ENCODE assay signal across 1 mouse cellular context in the genomic region with DNA sequence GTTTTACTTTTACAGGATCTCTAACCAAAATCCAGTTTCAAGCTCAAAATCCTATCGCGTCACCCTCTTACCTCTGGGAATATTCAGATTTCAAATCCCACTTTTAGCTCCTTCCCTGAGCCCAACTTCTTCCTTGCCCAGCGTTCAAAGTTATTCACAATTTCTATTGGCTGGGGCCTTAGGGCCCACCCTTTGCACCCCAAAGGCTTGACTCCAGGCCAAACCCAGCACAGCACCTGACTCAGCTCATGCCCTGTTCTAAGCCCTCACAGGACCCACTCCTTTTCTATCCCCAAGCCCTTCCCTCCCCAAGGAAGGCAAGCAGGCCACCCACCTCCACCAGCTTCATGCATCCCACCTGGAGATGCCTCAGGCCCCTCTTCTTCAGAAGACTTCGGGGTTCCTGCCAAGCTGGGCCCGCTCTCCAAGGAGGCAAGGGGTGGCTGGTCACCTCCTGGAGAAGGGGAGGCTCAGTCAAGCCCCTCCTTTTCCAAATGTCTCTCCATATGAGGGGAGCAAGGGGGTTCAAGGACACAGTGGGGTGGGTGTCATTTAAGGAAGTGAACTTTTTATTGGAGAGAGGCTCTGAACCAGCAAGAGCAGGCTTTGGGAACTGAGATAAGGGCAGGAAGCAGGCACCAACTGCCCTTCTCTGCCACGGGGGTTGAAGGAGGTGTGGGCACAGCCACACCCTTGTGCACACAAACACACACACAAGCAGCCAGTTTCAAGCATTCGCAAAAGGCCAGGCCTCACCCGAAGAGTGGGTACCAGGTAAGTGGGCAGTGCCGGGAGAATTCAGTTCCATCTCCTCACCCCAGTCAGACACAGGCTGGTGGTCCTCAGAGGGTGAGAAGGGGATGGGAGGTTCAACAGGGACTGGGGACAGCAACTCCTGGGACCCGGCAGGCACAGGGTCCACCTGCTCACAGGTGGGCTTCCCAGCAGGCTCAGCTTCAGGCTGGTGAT.
TF ChIP-seq lines count a peak whose summit lies in the region.

No protein-coding gene starts in this region.

TF ChIP-seq in MEL, 35 proteins besides CTCF, POLR2A, EP300 and RAD21 (continued from another document):
- TF ChIP-seq JUND (IDR thresholded peaks at IDR 0.05; ENCODE audit: low read depth, low read length) (0 out of 2 replicates have a peak, but pooled peaks have one; percentile 49), MAZ (IDR thresholded peaks at IDR 0.05; ENCODE audit: low read depth, low read length) (peak; percentile 89; the same call in 1 of the 2 replicates), POLR2AphosphoS2 (IDR thresholded peaks at IDR 0.05; ENCODE audit: low read length) (no peak), GABPA (IDR thresholded peaks at IDR 0.05; ENCODE audit: low read depth, low read length) (no peak), CHD1 (IDR thresholded peaks at IDR 0.05; ENCODE audit: low read depth, low read length) (no peak; the same call in 1 of the 2 replicates), MAFK (IDR thresholded peaks at IDR 0.05; ENCODE audit: borderline replicate concordance, low read depth, low read length) (0 out of 2 replicates have a peak, but pooled peaks have one; percentile 28), HCFC1 (IDR thresholded peaks at IDR 0.05; ENCODE audit: low read depth, low read length) (peak; percentile 31; the same call in 1 of the 2 replicates), MAX (IDR thresholded peaks at IDR 0.05; ENCODE audit: low read length) (peak; percentile 67; the same call in 1 of the 2 replicates), NRF1 (IDR thresholded peaks at IDR 0.05; ENCODE audit: insufficient read depth, low read depth, low read length, poor library complexity, severe bottlenecking) (no peak), SMC3 (IDR thresholded peaks at IDR 0.05; ENCODE audit: low read depth, low read length) (no peak), ETS1 (IDR thresholded peaks at IDR 0.05; ENCODE audit: low read depth, low read length) (peak; percentile 86), MYB (IDR thresholded peaks at IDR 0.05; ENCODE audit: low read depth, low read length) (peak; percentile 93), USF2 (IDR thresholded peaks at IDR 0.05; ENCODE audit: borderline replicate concordance in 1 of 2, insufficient read depth in 1 of 2, low read depth in 1 of 2, low read length in 2 of 2) (no peak), ZMIZ1 (IDR thresholded peaks at IDR 0.05; ENCODE audit: low read depth, low read length) (no peak), TAL1 (IDR thresholded peaks at IDR 0.05; ENCODE audit: low read length) (peak; percentile 85), POLR2AphosphoS5 (IDR thresholded peaks at IDR 0.05; ENCODE audit: borderline replicate concordance, low read depth, low read length) (no peak; the same call in 1 of the 2 replicates), MEF2A (IDR thresholded peaks at IDR 0.05; ENCODE audit: extremely low read depth, insufficient replicate concordance, low read depth, low read length, poor library complexity, severe bottlenecking) (no peak), CHD2 (IDR thresholded peaks at IDR 0.05; ENCODE audit: low read length) (no peak), NELFE (IDR thresholded peaks at IDR 0.05; ENCODE audit: low read depth, low read length) (peak; percentile 41; the same call in 1 of the 2 replicates), UBTF (IDR thresholded peaks at IDR 0.05; ENCODE audit: borderline replicate concordance, insufficient read depth, low read depth, low read length) (no peak), E2F4 (IDR thresholded peaks at IDR 0.05; ENCODE audit: borderline replicate concordance, low read depth, low read length) (no peak), MYC (IDR thresholded peaks at IDR 0.05; ENCODE audit: low read depth, low read length) (peak; percentile 62), GATA1 (IDR thresholded peaks at IDR 0.05; ENCODE audit: low read depth, low read length) (peak; percentile 87), RCOR1 (IDR thresholded peaks at IDR 0.05; ENCODE audit: low read depth, low read length) (peak; percentile 56; the same call in 1 of the 2 replicates), MXI1 (IDR thresholded peaks at IDR 0.05; ENCODE audit: low read depth, low read length) (peak; percentile 79), TBP (IDR thresholded peaks at IDR 0.05; ENCODE audit: low read depth, low read length) (peak; percentile 55; the same call in 1 of the 2 replicates), KAT2A (conservative IDR thresholded peaks at IDR 0.05; ENCODE audit: low read depth, low read length) (no peak)
